Mouse (Mus musculus): ENCODE data around the gene Dscam.

Dscam gene

DNA sequence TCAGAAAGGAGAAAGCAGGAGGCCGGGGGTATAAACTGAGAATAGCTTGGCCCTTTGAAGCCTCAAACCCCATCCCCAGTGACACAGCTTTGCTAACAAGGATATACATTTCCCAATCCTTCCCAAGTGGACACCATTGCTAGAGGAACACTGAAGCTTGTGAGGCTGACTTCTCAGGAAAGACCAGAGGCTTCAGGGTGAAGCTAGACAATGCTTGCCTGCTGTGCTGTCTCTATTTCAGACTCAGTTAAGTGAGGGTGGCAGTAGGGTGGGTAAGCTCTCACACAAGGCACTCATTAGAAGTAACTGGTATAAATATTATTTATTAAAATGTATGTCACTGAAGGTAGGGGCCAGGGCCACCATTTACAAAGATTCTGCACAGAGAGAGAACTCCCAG, 502.1 kb downstream of the Dscam start:
- DNase-seq (ENCODE audit: low read depth, low spot score), result no peak

- DNase-seq (ENCODE audit: low read depth, low spot score), result no peak
Observed at GRCm38 (mm10) chr16:96661073-96661472, 509.5 kb downstream of the Dscam start.

DNA sequence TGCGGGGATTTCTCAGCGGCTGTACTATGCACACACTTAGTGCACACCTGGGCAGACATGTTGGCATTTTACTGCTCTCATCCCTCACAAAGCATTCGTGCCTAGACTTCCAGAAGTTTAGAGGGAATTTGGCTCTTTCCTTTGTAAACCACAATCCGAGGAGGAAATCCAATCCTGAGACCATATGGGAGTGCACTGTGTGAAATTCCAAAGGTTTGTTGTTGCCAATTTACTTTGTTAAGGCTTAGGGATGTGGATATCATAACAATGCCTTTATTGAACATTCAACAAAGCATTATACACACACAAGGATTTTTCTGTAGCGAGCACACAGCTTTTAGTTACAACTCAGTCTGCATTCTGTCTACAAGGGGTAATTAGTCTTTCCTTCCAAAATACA, 511.3 kb downstream of the Dscam start:
- no peak for DNase-seq (ENCODE audit: low read depth, low spot score)

DNA sequence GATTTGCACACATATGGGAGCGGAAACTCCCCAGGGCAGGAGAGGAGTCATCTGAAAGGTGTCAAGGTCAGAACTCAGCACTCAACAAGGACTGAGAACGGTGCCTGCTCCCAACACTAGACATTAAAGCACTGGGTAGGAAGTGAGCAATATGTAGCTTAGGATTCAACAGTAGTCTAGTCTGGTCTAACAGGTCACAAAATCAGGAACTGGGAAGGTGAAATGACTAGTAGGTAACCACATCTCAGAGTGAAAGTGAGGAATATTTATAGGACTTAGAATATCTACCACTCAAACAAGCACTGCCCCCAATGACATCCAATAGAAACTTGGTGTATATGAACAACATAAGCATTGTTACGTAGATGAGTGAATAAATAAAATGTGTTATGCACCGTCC, 515.0 kb downstream of the Dscam start:
- no peak for DNase-seq (ENCODE audit: low read depth, low spot score)

GRCm38 (mm10) chr16:96654054-96654453, 516.5 kb downstream of the Dscam start:
- no peak for DNase-seq (ENCODE audit: low read depth, low spot score)

DNA sequence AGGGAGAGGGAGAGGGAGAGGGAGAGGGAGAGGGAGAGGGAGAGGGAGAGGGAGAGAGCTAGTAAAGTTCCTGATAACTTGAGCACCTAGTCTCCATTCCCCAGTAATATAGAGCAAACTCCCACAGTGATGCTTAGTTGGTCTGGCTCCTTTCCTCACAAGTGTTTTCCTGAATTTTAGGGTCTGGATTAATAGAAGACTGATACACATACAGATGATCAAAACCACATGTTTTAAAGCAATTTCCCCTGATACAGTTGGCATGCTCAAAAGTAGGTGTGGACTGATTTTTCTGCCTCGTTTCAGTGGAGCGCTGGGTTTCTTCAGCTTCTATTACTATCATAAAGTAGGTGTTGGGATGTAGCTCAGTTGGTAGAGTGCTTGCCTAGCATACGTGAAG, 519.1 kb downstream of the Dscam start:
- DNase-seq (ENCODE audit: low read depth, low spot score), result no peak

DNA sequence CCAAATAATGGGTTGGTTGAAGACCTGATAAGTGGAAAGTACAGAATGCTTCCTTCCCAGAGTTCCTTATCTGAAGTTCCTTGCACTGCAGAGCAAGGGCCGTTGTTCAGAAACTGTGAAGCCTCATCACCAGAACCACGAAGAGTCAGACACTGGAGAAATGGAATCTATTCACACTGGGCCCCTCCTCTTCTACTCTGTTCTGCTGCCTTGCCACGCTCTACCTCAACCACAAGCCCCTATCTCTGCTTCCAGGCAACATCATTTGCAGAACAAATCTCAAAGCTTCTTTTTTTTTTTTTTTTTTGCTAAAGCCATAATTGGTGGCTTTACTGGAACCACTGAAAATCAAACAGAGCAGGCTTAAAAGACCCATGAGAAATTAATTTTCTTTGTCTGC, 530.5 kb downstream of the Dscam start:
- DNase-seq (ENCODE audit: low read depth, low spot score), result no peak

DNA sequence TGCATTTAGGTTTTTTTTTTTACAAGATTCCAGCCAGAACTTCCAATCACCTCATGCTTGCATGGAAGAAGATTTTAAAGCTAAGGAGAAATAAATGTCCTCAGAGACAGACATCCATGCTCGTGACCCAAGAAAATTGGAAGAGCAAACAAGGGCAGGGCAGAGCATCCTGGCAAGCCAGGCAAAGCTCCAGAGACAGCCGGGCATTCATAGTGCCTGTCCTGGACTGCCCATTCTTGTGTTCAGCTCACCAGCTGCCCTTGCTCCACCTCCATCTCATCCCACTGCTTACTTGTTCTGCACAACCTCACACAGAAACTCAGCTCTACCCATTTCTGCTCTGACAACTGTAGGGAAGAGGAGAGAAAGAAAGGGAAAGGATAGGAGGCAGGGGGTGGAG, 534.6 kb downstream of the Dscam start:
- no peak for DNase-seq (ENCODE audit: low read depth, low spot score)

DNA sequence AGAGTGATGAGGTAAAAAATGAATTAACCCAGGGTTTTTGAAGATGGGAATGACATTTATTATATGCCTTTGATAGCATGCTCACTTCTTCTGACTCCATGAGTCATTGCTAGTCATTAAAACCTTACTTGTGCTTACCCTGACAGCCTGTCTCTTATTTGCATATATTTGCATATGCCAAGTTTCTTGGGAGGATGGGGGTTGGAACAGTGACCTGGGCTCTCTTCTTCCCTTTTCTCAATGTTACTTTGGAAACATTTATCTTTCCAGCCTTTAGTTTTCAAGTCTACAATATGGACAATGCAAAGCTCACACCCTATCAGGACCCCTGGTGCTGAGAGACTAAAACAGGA, 535.8 kb downstream of the Dscam start:
- DNase-seq (ENCODE audit: low read depth, low spot score), result no peak

DNA sequence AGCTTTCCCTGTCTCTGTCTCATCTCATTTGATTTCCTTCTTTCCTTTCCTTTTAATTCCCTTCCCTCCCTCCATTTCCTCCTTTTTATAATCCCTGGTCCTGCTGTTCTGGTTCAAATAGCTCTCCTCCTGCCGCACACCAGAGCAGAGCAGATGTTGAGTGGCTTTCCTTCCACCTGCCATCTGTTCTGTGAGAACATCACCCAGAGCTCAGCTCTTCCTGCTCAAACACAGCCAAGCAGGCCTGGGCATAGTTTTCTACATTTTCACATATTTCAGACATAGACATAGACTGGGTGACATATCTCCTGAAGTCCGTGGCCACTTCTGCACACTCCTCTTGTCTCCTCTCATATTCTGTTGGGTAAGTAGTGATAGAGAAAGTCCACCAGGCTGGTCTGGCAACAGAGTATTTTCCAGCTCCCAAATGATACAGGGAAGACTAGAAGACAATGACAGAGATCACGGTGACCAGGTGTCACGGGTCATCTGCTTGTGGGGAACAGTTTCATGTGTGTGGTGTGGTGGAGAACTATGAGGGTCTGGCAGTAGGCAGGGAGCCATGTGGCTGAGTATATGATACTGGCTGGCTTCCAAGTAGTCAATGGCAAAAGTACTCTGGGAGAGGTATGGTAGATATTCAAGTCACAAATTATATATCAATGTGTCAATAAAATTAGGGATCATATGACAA, 536.3 kb downstream of the Dscam start:
- no peak for DNase-seq (ENCODE audit: low read depth, low spot score)

DNA sequence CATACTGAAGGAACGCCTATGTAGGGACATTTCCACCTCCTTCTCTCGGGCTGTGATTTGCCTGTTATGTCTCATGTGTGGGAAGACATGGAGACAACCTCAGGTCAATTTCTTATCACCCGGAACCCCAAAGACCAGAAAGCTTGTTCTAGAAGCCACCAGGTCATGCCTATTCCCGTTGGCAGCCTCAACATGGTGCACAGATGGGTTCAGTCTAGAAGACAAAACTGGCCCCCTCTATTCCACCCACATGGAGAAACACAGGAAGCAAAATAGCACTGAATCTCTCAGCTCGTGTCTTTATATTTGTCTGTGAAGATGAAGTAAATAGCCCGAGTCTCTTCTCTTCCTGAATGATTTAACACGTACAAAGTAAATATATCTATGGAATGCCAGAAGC, 540.3 kb downstream of the Dscam start:
- DNase-seq (ENCODE audit: low read depth, low spot score), result no peak

DNA sequence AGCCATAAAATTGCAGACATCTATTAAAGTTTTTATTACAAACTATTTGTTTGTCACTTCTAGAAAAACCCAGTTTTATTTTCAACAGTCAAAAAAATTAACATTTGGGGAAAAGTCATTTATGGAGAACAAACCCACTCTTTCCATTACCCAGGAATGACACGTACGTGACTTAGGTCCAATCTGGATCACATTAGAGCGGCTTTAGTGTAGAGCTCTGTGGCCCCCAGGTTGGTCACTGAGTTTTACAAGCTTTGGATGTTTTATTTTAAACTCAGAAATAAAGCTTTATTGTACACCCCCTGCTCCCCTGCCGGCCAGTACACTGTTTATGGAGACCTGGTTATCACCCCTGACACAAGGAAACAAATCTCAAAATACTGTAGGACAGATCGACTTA, 540.9 kb downstream of the Dscam start:
- no peak for DNase-seq (ENCODE audit: low read depth, low spot score)

GRCm38 (mm10) chr16:96625468-96625867, 545.1 kb downstream of the Dscam start:
- DNase-seq (ENCODE audit: low read depth, low spot score), result no peak

DNA sequence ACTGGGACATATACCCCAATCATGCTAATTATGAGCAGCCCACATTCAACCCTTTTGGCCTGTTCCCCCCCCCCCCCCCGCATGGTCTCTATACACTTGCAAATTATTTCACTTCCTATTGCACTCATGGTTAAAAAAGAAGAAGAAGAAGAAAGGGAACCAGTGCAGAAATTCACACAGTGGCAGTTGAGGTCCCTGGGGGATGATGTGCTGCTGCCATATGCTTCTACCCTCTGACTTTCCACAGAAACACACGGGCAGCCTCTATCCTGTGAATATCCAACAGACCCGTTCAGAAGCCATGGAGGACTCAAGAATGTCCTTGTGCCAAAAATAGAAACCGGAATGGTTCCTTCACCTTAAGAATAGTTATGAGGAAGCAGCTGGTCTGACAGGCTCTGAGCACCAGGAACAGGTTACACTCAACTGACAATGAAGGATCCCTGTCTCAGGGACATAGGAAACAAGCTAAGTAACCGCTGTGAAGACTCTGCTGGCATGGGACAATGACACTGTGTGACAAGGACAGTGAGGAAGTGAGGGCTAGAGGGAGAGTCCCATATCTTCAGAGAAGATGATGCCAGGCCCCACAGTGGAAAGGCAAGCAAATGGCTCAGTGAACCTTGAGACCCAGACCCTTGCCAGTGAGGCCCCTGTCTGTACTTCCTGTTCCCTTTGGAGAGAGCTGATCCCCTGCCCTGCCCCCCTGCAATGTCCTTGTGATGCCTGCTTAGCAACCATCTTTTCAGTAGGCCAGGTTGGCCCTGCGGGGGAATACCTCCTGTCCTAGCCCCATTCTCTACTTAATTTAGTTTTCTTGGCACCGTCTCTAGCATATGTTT, 545.8 kb downstream of the Dscam start:
- DNase-seq (ENCODE audit: low read depth, low spot score), result no peak

- no peak for DNase-seq (ENCODE audit: low read depth, low spot score)
Observed at GRCm38 (mm10) chr16:96620861-96621260, 549.7 kb downstream of the Dscam start.

DNA sequence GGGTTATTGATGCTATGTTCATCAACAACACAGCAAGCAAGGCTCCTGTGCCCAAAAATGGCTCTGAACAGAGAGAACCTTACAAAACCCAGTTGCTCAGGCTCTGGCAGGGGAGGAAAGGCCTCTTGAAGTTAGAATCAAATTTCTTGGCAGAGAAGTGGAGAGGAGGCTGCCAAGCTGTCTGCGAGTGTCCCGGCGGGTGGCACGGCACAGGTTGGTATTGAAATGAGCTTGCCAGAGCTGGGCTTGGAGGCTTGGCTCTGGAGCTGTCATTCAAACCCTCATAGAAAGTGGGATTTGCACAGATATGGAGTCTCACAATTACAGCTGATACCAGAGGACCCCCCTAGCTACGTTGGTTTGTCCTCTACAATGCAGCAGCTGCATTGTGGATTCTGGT, 550.1 kb downstream of the Dscam start:
- DNase-seq (ENCODE audit: low read depth, low spot score), result no peak

GRCm38 (mm10) chr16:96617772-96618171, 552.8 kb downstream of the Dscam start:
- DNase-seq (ENCODE audit: low read depth, low spot score), result no peak

DNA sequence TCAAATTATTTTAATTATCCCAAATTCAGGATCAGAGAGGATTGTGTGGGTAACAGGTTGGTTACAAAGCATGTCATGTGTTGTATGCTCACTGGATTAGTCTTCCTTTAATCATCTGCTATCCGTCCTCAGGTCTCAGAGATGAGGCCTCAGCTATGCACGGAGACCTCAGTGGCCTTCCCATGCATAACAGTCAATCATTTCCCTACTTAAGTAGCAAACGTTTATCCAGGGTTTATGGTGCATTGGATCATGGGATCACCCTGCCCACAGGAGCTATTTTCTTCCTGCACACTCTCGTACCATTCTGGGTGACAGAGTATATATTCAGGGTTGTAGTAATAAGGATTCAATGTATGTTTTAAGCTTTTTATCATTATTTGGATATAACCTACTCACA, 557.3 kb downstream of the Dscam start:
- DNase-seq (ENCODE audit: low read depth, low spot score), result no peak

- DNase-seq (ENCODE audit: low read depth, low spot score), result peak; percentile 57
Observed at GRCm38 (mm10) chr16:96610806-96611205, 559.7 kb downstream of the Dscam start.

- no peak for DNase-seq (ENCODE audit: low read depth, low spot score)
Observed at GRCm38 (mm10) chr16:96602206-96602605, 568.3 kb downstream of the Dscam start.

GRCm38 (mm10) chr16:96600791-96601190, 569.8 kb downstream of the Dscam start:
- DNase-seq (ENCODE audit: low read depth, low spot score), result no peak

- peak; percentile 5 for DNase-seq (ENCODE audit: low read depth, low spot score)
Observed at GRCm38 (mm10) chr16:96599401-96600060, 571.0 kb downstream of the Dscam start.

DNA sequence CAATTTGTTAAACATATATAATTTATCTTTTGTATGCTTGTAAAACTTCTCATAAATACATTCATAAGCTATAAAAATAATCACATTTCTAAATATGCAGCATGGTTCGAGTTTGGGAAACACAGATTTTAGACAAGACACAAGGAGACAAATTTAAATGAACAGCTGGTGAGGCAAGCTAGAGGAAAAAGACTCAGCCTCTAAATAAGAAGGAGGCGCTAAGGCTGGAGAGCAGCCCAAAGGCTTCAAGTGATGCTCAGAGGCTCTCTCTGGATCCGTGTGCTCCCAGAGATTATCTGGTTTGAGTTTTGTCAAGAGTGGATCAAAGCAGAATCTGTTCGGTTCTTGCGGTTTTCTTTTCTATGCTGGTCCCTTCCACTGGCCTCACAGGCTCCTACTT, 594.7 kb downstream of the Dscam start:
- no peak for DNase-seq (ENCODE audit: low read depth, low spot score)

Data from mesoderm, embryonic 11.5 days (tissue).